Mouse (Mus musculus) embryonic fibroblast, embryonic 13.5 days (primary cell): ENCODE measurements around the gene Ugt1a10. TPM values are rescaled to one million over a fixed set of nuclear protein-coding genes. Genes with fewer than 3 reads are reported as not detected.

Experiments used
- H3K27ac ChIP-seq: 2 replicates; pipeline ENCODE4 v1.5.1; 2012; ENCODE audit warnings: low read length, control low read depth, inconsistent platforms; ENCODE audit not compliant: insufficient read depth
- H3K4me1 ChIP-seq: 2 replicates; pipeline ENCODE4 v1.6.1; 2011; ENCODE audit warnings: low read length; ENCODE audit not compliant: control insufficient read depth, insufficient read depth
- H3K4me3 ChIP-seq: 2 replicates; pipeline ENCODE4 v1.5.1; 2011; ENCODE audit warnings: mild to moderate bottlenecking, control low read depth, low read length; ENCODE audit not compliant: insufficient read depth
- CTCF ChIP-seq: IDR thresholded peaks from 2 replicates; pipeline ENCODE4 v1.5.1; 2011; ENCODE audit warnings: mild to moderate bottlenecking, control low read depth, low read length, moderate library complexity, borderline replicate concordance; ENCODE audit not compliant: insufficient read depth
- POLR2A ChIP-seq: IDR thresholded peaks from 2 replicates; pipeline ENCODE4 v1.6.1; 2011; ENCODE audit warnings: low read depth, mild to moderate bottlenecking, control low read depth, low read length, moderate library complexity
- polyA plus RNA-seq: library from polyadenylated mRNA; stranded (reverse); fragments of >200 nt; gene quantifications from 2 replicates; pipeline ENCODE4 v1.2.4, GENCODE M21; 2011; ENCODE audit warnings: low read depth; ENCODE audit not compliant: missing spikeins, insufficient read length

The Ugt1a10 gene
- polyA plus RNA-seq, 1 experiment: not detected

- no peak overlapping the region for H3K4me3 ChIP-seq
- peak overlapping the region; percentile 5; the same call in 1 of the 2 replicates for H3K27ac ChIP-seq
- H3K4me1 ChIP-seq: peaks cover 13% of the 10 kb centered on the region
- TF ChIP-seq CTCF: no peak
- TF ChIP-seq POLR2A: no peak
These were observed 207.8 kb downstream of the Ugt1a10 start for GRCm38 (mm10) chr1:88262961-88263360.

- no peak overlapping the region for H3K4me3 ChIP-seq
- H3K4me1 ChIP-seq: peaks cover 13% of the 10 kb centered on the region
- H3K27ac ChIP-seq: no peak overlapping the region
- no peak for TF ChIP-seq CTCF
These were observed 208.6 kb downstream of the Ugt1a10 start for GRCm38 (mm10) chr1:88263778-88264177.

GRCm38 (mm10) chr1:88264237-88264868 lies 209.2 kb downstream of the Ugt1a10 start:
- TF ChIP-seq CTCF: no peak
- no peak for TF ChIP-seq POLR2A
- Histone ChIP-seq H3K4me1 (peaks cover 13% of the 10 kb centered on the region), H3K27ac (no peak overlapping the region), H3K4me3 (no peak overlapping the region)

- peaks cover 13% of the 10 kb centered on the region for H3K4me1 ChIP-seq
- no peak overlapping the region for H3K27ac ChIP-seq
- TF ChIP-seq POLR2A (no peak), CTCF (no peak)
- H3K4me3 ChIP-seq: no peak overlapping the region
These were observed 209.7 kb downstream of the Ugt1a10 start for GRCm38 (mm10) chr1:88264869-88265240.

- H3K4me1 ChIP-seq: peaks cover 13% of the 10 kb centered on the region
- no peak for TF ChIP-seq POLR2A
- TF ChIP-seq CTCF: no peak
- H3K4me3 ChIP-seq: no peak overlapping the region
- no peak overlapping the region for H3K27ac ChIP-seq
These were observed 210.9 kb downstream of the Ugt1a10 start for GRCm38 (mm10) chr1:88266123-88266522.

- TF ChIP-seq POLR2A (no peak), CTCF (no peak)
- no peak overlapping the region for H3K4me3 ChIP-seq
- H3K4me1 ChIP-seq: peaks cover 6% of the 10 kb centered on the region
- H3K27ac ChIP-seq: no peak overlapping the region
These were observed 212.3 kb downstream of the Ugt1a10 start for GRCm38 (mm10) chr1:88267489-88267888.

- no peak overlapping the region for H3K4me3 ChIP-seq
- H3K4me1 ChIP-seq: 0 out of 2 replicates have a peak, but pooled peaks cover under 1% of the 10 kb centered on the region
- TF ChIP-seq POLR2A (no peak), CTCF (no peak)
- no peak overlapping the region for H3K27ac ChIP-seq
These were observed 212.9 kb downstream of the Ugt1a10 start for GRCm38 (mm10) chr1:88268070-88268469.

Other genes starting within 250 kb of the Ugt1a10 start
- 25.8 and 34.0 TPM in 2 replicates for gene Dgkd, start 202.1 kb upstream of the Ugt1a10 start, polyA plus RNA-seq
- gene Usp40, start 46.8 kb upstream of the Ugt1a10 start, polyA plus RNA-seq: 40.6 and 44.4 TPM in 2 replicates
- gene Ugt1a9, start 15.4 kb downstream of the Ugt1a10 start, polyA plus RNA-seq: not detected in 2 replicates
- gene Ugt1a8, start 32.4 kb downstream of the Ugt1a10 start, polyA plus RNA-seq: not detected in 2 replicates
- gene Ugt1a7c, start 39.7 kb downstream of the Ugt1a10 start, polyA plus RNA-seq: 8.0 and 11.2 TPM in 2 replicates
- 0.58 and 1.8 TPM in 2 replicates for gene Ugt1a6b, start 47.9 kb downstream of the Ugt1a10 start, polyA plus RNA-seq
- gene Ugt1a6a, start 79.4 kb downstream of the Ugt1a10 start, polyA plus RNA-seq: 16.4 and 20.8 TPM in 2 replicates
- 0.39 TPM in 1 of 2 replicates, not detected in the other for gene Ugt1a5, start 110.6 kb downstream of the Ugt1a10 start, polyA plus RNA-seq
- not detected in 2 replicates for gene Ugt1a2, start 145.2 kb downstream of the Ugt1a10 start, polyA plus RNA-seq
- 3.0 and 3.9 TPM in 2 replicates for gene Dnajb3, start 150.4 kb downstream of the Ugt1a10 start, polyA plus RNA-seq
- gene Ugt1a1, start 156.6 kb downstream of the Ugt1a10 start, polyA plus RNA-seq: not detected in 2 replicates
- gene Mroh2a, start 171.6 kb downstream of the Ugt1a10 start, polyA plus RNA-seq: not detected in 2 replicates
- 106 and 122 TPM in 2 replicates for gene Hjurp, start 222.2 kb downstream of the Ugt1a10 start, polyA plus RNA-seq
- gene Trpm8, start 222.3 kb downstream of the Ugt1a10 start, polyA plus RNA-seq: not detected in 2 replicates